Mouse (Mus musculus): ENCODE measurements around the gene Rreb1. TPM values are rescaled to one million over a fixed set of nuclear protein-coding genes. Genes with fewer than 3 reads are reported as not detected.

Gene Rreb1
- polyA plus RNA-seq, 1 experiment from 2014 or later, result 6.3 TPM

DNA sequence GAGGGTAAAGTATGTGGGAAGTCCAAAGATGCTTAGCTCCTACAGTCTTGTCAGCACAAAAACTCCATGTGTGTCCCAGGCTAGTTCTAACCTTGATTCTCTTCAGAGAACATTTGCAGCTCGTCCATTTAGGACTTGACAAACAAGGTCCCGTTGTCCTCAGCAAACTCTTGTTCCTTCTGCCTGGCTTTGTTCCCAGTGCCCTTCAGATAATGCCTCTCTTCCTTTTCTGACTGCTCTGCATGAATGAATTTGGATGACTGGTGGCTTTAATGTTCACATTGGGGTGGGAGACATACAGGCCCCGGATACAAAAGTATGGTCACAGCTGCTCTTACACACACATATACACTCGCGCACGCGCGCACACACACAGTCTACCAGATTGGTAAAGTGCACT lies 156.7 kb downstream of the Rreb1 start:
- Histone ChIP-seq H3K4me2 (ENCODE audit: low read depth, low read length, severe bottlenecking) (no peak overlapping the region), H3K36me3 (ENCODE audit: control insufficient read depth, insufficient read depth, low read length) (no peaks in the 10 kb centered on the region)
- 88% methylated on average over 8 of the region's 8 CpGs for WGBS

DNA sequence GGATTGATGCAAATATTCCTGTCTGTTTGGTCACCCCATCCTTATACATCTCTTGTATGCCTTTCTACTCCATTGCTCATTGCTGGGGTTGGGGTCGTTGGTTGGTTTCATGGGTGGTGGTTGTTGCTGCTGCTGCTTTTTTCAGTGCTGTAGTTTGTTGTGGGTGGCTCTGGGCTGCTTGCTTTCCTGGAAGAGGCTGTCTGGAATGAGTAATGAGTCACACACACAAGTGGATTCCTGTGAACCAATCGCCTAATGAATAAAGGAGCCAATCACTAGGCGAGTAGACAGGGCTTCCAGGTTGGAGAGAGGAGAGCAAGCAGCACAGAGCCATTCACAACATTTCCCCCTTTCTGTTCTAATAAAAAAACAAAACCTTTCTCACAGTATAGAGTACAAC lies 158.2 kb downstream of the Rreb1 start:
- Histone ChIP-seq H3K4me2 (ENCODE audit: low read depth, low read length, severe bottlenecking) (no peak overlapping the region), H3K4me3 (ENCODE audit: low read depth, low read length) (no peak overlapping the region), H3K27me3 (ENCODE audit: control insufficient read depth, insufficient read depth, low read length) (no peaks in the 10 kb centered on the region), H3K4me1 (replicated peaks; ENCODE audit: control insufficient read depth, insufficient read depth, low read length) (no peaks in the 10 kb centered on the region), H3K9me3 (ENCODE audit: control insufficient read depth, low read length) (no peaks in the 10 kb centered on the region), H3K36me3 (ENCODE audit: control insufficient read depth, insufficient read depth, low read length) (no peaks in the 10 kb centered on the region), H3K27ac (ENCODE audit: low read depth, low read length) (no peak overlapping the region), H3K9ac (ENCODE audit: low read length) (no peak overlapping the region)
- DNase-seq (ENCODE audit: low spot score), result no peak
- ATAC-seq (replicated peaks; ENCODE audit: low FRiP score), result no peak
- WGBS, result 93% methylated on average over 3 of the region's 3 CpGs

More for the DNA sequence above, 156.7 kb downstream of the Rreb1 start:
- Histone ChIP-seq H3K27me3 (ENCODE audit: control insufficient read depth, insufficient read depth, low read length) (no peaks in the 10 kb centered on the region), H3K27ac (ENCODE audit: low read depth, low read length) (no peak overlapping the region), H3K4me3 (ENCODE audit: low read depth, low read length) (no peak overlapping the region), H3K9ac (ENCODE audit: low read length) (no peak overlapping the region), H3K4me1 (replicated peaks; ENCODE audit: control insufficient read depth, insufficient read depth, low read length) (no peaks in the 10 kb centered on the region), H3K9me3 (ENCODE audit: control insufficient read depth, low read length) (no peaks in the 10 kb centered on the region)
- no peak for ATAC-seq (replicated peaks; ENCODE audit: low FRiP score)
- DNase-seq (ENCODE audit: low spot score), result no peak

DNA sequence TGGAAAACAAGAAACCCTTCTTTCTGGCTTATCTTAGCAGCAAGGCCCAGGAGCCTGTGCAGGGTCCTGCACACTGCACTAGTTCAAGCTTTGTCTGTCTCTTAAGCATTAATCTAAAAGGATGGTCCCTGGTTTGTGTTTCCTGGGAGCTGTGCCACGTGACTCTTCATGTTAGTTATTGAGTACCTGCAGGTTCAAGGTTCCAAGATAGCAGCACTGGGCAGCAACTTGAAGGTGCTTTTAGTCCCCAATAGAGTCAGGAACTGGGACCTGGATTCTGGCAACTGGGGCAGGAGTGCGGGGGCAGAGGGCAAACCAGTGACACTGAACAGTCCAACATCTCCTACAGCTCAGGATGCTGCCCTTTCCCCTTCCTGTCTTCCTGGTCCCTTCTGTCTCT lies 162.0 kb downstream of the Rreb1 start:
- Histone ChIP-seq H3K36me3 (ENCODE audit: control insufficient read depth, insufficient read depth, low read length) (no peaks in the 10 kb centered on the region), H3K4me1 (replicated peaks; ENCODE audit: control insufficient read depth, insufficient read depth, low read length) (no peaks in the 10 kb centered on the region), H3K9me3 (ENCODE audit: control insufficient read depth, low read length) (no peaks in the 10 kb centered on the region), H3K9ac (ENCODE audit: low read length) (no peak overlapping the region), H3K27ac (ENCODE audit: low read depth, low read length) (no peak overlapping the region), H3K4me2 (ENCODE audit: low read depth, low read length, severe bottlenecking) (no peak overlapping the region), H3K27me3 (ENCODE audit: control insufficient read depth, insufficient read depth, low read length) (no peaks in the 10 kb centered on the region), H3K4me3 (ENCODE audit: low read depth, low read length) (no peak overlapping the region)
- WGBS, result 87% methylated on average over 2 of the region's 2 CpGs
- no peak for DNase-seq (ENCODE audit: low spot score)
- ATAC-seq (replicated peaks; ENCODE audit: low FRiP score), result no peak

DNA sequence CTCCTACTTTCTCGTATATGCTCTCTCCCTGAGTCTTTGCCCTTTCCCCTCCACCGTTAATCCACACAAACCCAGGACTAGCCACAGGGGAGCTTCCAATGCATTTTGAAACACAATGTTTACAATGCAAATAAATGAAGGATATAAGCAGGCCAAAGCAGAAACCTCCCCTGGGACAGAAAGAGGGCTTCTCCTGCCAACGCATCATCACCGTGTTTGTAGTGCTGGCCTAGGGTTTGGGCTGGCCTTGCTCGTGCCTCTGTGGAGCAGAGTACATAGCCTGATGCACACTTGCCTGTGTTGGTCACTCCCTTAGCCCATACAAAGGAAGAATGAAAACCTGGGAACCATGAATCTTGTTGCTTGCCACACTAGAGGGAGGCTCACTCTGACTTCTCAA lies 162.4 kb downstream of the Rreb1 start:
- no peaks in the 10 kb centered on the region for H3K27me3 ChIP-seq (ENCODE audit: control insufficient read depth, insufficient read depth, low read length)

DNA sequence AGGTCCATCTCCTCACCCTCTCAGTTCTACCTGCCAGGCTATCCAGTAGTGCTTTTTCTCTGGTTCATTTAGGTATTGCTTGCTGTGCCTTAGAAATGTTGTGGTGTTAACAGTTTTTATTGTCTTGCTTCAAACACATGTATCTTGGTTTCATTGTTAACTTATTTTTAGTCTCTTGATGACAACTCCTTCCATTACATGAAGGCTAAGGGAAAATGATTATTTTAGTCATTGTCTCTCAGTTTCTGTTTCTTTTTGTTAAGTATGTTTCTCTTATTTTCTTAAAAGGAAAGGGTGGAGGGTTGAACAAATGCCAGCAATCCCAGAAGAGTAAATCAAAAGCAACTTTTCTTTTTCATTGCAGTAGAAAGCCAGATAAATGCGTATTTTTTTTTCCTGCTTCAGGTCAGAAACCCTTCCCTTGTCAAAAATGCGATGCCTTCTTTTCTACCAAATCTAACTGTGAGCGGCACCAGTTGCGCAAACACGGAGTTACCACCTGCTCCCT lies 163.0 kb downstream of the Rreb1 start:
- no peaks in the 10 kb centered on the region for H3K4me1 ChIP-seq (replicated peaks; ENCODE audit: control insufficient read depth, insufficient read depth, low read length)
- H3K9me3 ChIP-seq (ENCODE audit: control insufficient read depth, low read length), result no peaks in the 10 kb centered on the region
- no peak overlapping the region for H3K27ac ChIP-seq (ENCODE audit: low read depth, low read length)
- no peak overlapping the region for H3K9ac ChIP-seq (ENCODE audit: low read length)
- 71% methylated on average over 5 of the region's 5 CpGs for WGBS
- H3K27me3 ChIP-seq (ENCODE audit: control insufficient read depth, insufficient read depth, low read length), result no peaks in the 10 kb centered on the region
- no peak overlapping the region for H3K4me2 ChIP-seq (ENCODE audit: low read depth, low read length, severe bottlenecking)
- DNase-seq (ENCODE audit: low spot score) (no peak), ATAC-seq (replicated peaks; ENCODE audit: low FRiP score) (no peak)
- no peak overlapping the region for H3K4me3 ChIP-seq (ENCODE audit: low read depth, low read length)
- H3K36me3 ChIP-seq (ENCODE audit: control insufficient read depth, insufficient read depth, low read length), result no peaks in the 10 kb centered on the region

More for the DNA sequence above, 162.4 kb downstream of the Rreb1 start:
- Histone ChIP-seq H3K4me1 (replicated peaks; ENCODE audit: control insufficient read depth, insufficient read depth, low read length) (no peaks in the 10 kb centered on the region), H3K27ac (ENCODE audit: low read depth, low read length) (no peak overlapping the region), H3K36me3 (ENCODE audit: control insufficient read depth, insufficient read depth, low read length) (no peaks in the 10 kb centered on the region), H3K4me2 (ENCODE audit: low read depth, low read length, severe bottlenecking) (no peak overlapping the region), H3K9ac (ENCODE audit: low read length) (no peak overlapping the region), H3K4me3 (ENCODE audit: low read depth, low read length) (no peak overlapping the region), H3K9me3 (ENCODE audit: control insufficient read depth, low read length) (no peaks in the 10 kb centered on the region)
- no peak for DNase-seq (ENCODE audit: low spot score)
- no peak for ATAC-seq (replicated peaks; ENCODE audit: low FRiP score)
- 63% methylated on average over 5 of the region's 5 CpGs for WGBS

DNA sequence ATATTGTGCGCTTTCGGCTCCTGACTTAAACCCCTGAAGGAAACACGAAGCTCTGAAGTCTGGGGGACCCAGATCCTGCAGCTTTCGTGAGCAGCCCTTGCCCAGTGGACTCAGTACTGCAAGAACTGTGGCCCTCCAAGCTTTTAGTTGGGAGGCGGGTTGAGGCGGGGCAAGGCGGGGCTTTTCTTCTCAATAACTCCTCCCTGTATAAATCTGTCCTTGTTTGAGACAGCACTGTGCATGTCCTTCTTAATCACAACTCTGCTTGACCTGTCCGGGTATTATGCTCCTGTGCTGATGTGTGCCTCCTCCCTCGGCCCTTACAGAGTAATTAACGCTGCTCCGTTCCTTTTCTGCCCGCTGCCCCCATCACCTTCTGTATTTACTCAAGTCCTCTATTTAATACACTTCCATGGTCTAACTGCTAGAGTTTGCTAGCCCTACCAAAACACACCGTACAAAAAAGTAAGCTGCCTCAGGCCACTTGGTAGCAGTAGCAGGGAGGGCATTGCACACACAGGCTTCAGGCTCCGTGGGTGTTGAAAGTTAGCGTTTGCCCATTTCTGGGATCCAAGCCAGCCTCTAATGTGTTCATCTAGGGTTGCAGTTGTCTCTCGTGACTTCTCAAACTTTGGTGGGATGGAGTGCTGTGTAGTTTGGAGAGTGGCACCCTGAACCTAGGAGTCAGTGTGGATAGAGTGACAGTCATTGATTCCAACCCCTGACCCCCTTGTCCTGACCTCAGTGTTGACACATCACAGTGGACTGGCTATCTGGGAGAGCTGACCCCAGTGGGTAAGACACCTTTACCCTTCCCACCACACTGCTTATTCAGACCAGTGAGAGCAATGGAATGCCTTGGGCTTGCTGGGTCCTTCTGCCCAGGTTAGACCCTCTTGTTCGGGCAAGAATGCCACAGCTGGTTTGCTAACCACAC lies 164.0 kb downstream of the Rreb1 start:
- Histone ChIP-seq H3K36me3 (ENCODE audit: control insufficient read depth, insufficient read depth, low read length) (no peaks in the 10 kb centered on the region), H3K27me3 (ENCODE audit: control insufficient read depth, insufficient read depth, low read length) (no peaks in the 10 kb centered on the region), H3K27ac (ENCODE audit: low read depth, low read length) (no peak overlapping the region), H3K4me1 (replicated peaks; ENCODE audit: control insufficient read depth, insufficient read depth, low read length) (no peaks in the 10 kb centered on the region), H3K9ac (ENCODE audit: low read length) (no peak overlapping the region), H3K4me3 (ENCODE audit: low read depth, low read length) (no peak overlapping the region), H3K4me2 (ENCODE audit: low read depth, low read length, severe bottlenecking) (no peak overlapping the region), H3K9me3 (ENCODE audit: control insufficient read depth, low read length) (no peaks in the 10 kb centered on the region)
- ATAC-seq (replicated peaks; ENCODE audit: low FRiP score), result no peak
- no peak for DNase-seq (ENCODE audit: low spot score)
- WGBS, result 62% methylated on average over 17 of the region's 17 CpGs

DNA sequence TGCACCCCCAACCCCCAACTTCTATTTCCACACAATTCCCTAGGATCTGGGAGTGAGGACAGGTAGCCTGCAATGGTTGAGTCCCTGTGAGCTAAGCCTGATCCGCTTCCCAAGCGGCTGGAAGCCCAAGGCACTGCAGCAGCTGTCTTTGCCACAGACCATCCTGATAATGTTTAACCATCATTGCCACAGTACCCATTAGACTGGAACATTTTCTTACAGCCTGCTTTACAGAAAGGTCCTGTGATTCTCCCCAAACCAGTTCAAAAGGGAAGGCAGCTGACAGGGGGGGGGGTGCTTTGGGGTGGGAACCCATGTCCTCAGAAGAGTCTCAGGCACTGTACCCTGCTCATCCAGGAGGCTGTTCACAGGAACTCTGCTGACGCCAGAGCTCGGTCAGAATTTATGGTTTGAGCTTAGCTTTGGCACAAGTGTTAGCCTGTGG lies 164.7 kb downstream of the Rreb1 start:
- WGBS, result 92% methylated on average over 4 of the region's 4 CpGs
- H3K4me3 ChIP-seq (ENCODE audit: low read depth, low read length), result no peak overlapping the region
- no peak overlapping the region for H3K4me2 ChIP-seq (ENCODE audit: low read depth, low read length, severe bottlenecking)
- no peaks in the 10 kb centered on the region for H3K4me1 ChIP-seq (replicated peaks; ENCODE audit: control insufficient read depth, insufficient read depth, low read length)
- ATAC-seq (replicated peaks; ENCODE audit: low FRiP score) (no peak), DNase-seq (ENCODE audit: low spot score) (no peak)
- H3K9me3 ChIP-seq (ENCODE audit: control insufficient read depth, low read length), result no peaks in the 10 kb centered on the region
- no peaks in the 10 kb centered on the region for H3K27me3 ChIP-seq (ENCODE audit: control insufficient read depth, insufficient read depth, low read length)
- no peak overlapping the region for H3K27ac ChIP-seq (ENCODE audit: low read depth, low read length)
- no peak overlapping the region for H3K9ac ChIP-seq (ENCODE audit: low read length)
- no peaks in the 10 kb centered on the region for H3K36me3 ChIP-seq (ENCODE audit: control insufficient read depth, insufficient read depth, low read length)

DNA sequence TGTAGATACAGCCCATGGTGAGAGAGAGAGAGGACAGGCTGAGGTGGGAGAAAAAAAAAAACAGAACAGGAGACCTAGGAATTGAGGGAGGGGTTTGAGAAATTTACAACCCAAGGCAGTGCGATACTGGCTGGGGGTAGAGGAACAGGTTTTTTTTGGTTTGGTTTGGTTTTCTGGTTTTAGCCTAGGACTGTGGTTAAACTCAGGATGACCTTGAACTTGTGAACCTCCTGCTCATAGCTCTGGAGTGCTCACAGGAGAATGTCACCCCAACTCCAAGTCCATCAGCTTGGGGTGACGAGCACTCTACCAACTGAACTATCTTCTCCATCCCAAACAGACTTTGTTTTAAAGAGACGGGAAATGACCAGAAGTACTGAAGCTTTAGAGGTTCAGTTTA lies 165.3 kb downstream of the Rreb1 start:
- WGBS, result 91% methylated on average over 3 of the region's 3 CpGs
- DNase-seq (ENCODE audit: low spot score) (no peak), ATAC-seq (replicated peaks; ENCODE audit: low FRiP score) (no peak)
- no peak overlapping the region for H3K4me3 ChIP-seq (ENCODE audit: low read depth, low read length)
- no peak overlapping the region for H3K27ac ChIP-seq (ENCODE audit: low read depth, low read length)
- H3K27me3 ChIP-seq (ENCODE audit: control insufficient read depth, insufficient read depth, low read length), result no peaks in the 10 kb centered on the region
- no peaks in the 10 kb centered on the region for H3K4me1 ChIP-seq (replicated peaks; ENCODE audit: control insufficient read depth, insufficient read depth, low read length)
- no peak overlapping the region for H3K9ac ChIP-seq (ENCODE audit: low read length)
- H3K9me3 ChIP-seq (ENCODE audit: control insufficient read depth, low read length), result no peaks in the 10 kb centered on the region
- H3K4me2 ChIP-seq (ENCODE audit: low read depth, low read length, severe bottlenecking), result no peak overlapping the region
- H3K36me3 ChIP-seq (ENCODE audit: control insufficient read depth, insufficient read depth, low read length), result no peaks in the 10 kb centered on the region

DNA sequence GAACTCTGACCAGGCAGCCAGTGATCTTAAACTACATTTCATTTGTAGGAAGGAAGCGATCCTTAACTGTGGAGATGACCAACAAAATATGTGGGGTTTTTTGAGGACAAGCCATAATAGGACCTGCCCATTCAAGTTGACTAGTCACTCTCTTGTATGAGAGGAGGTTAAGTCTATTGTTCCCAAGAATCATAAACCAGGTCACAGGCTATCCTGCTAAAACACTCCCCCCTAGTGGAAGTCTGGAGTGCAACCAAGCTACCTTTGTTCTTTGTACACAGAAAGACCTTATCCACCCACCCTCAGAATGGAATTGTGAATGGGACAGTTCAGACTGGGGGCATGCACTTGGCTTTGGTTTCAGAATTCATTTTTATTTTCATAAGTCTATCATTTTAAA lies 166.1 kb downstream of the Rreb1 start:
- ATAC-seq (replicated peaks; ENCODE audit: low FRiP score) (peak; percentile 42; the same call in 1 of the 2 replicates), DNase-seq (ENCODE audit: low spot score) (no peak)
- Histone ChIP-seq H3K4me3 (ENCODE audit: low read depth, low read length) (no peak overlapping the region), H3K36me3 (ENCODE audit: control insufficient read depth, insufficient read depth, low read length) (no peaks in the 10 kb centered on the region), H3K27ac (ENCODE audit: low read depth, low read length) (no peak overlapping the region), H3K4me1 (replicated peaks; ENCODE audit: control insufficient read depth, insufficient read depth, low read length) (no peaks in the 10 kb centered on the region), H3K9ac (ENCODE audit: low read length) (no peak overlapping the region), H3K4me2 (ENCODE audit: low read depth, low read length, severe bottlenecking) (no peak overlapping the region), H3K9me3 (ENCODE audit: control insufficient read depth, low read length) (no peaks in the 10 kb centered on the region), H3K27me3 (ENCODE audit: control insufficient read depth, insufficient read depth, low read length) (no peaks in the 10 kb centered on the region)
- WGBS, result 75% methylated on average over 1 of the region's 1 CpGs
